Mouse (Mus musculus) MEL (cell line): Measurements from ENCODE around the gene Retreg1. TPM values are rescaled to one million over a fixed set of nuclear protein-coding genes. Genes with fewer than 3 reads are reported as not detected.

Experiments
- DNase-seq: peaks from one replicate; pipeline ENCODE4 v3.0.0; 2011; ENCODE audit warnings: low read depth, low spot score
- H3K27ac ChIP-seq: 2 replicates; pipeline ENCODE4 v1.5.1; 2012; ENCODE audit warnings: low read depth, mild to moderate bottlenecking, control low read depth, low read length, moderate library complexity; ENCODE audit not compliant: control insufficient read depth
- H3K27me3 ChIP-seq, 2 experiments: fragments of 150-350 bp in 1 of 2; sonication (generic) in 1 of 2; 2 replicates each; pipeline ENCODE4 v1.6.1; 2012; ENCODE audit warnings: low read length in 2 of 2, mild to moderate bottlenecking in 2 of 2, improper control_type of control experiment in 1 of 2, moderate library complexity in 1 of 2; ENCODE audit not compliant: insufficient read depth in 2 of 2, control insufficient read depth in 1 of 2
- H3K36me3 ChIP-seq, 2 experiments: 2 replicates each; pipeline ENCODE4 v1.6.1; 2012 to 2014; ENCODE audit warnings: low read length in 2 of 2, improper control_type of control experiment in 1 of 2, inconsistent platforms in 1 of 2, mild to moderate bottlenecking in 1 of 2; ENCODE audit not compliant: insufficient read depth in 2 of 2, control insufficient read depth in 1 of 2
- H3K4me1 ChIP-seq, 2 experiments: fragments of 150-350 bp in 1 of 2; sonication (generic) in 1 of 2; 2 replicates each; pipeline ENCODE4 v1.6.1; 2012; ENCODE audit warnings: low read length in 2 of 2, improper control_type of control experiment in 1 of 2, mild to moderate bottlenecking in 1 of 2; ENCODE audit not compliant: insufficient read depth in 2 of 2, control insufficient read depth in 1 of 2
- H3K4me3 ChIP-seq, 2 experiments: fragments of 150-350 bp in 1 of 2; sonication (generic) in 1 of 2; 2 replicates each; pipeline ENCODE4 v1.5.1; 2012; ENCODE audit warnings: low read depth in 2 of 2, low read length in 2 of 2, mild to moderate bottlenecking in 2 of 2, moderate library complexity in 2 of 2, control low read depth in 1 of 2, improper control_type of control experiment in 1 of 2; ENCODE audit not compliant: control insufficient read depth in 1 of 2, insufficient read depth in 1 of 2
- H3K79me2 ChIP-seq: 2 replicates; pipeline ENCODE4 v1.6.1; 2012; ENCODE audit warnings: mild to moderate bottlenecking, low read length, moderate library complexity; ENCODE audit not compliant: control insufficient read depth, poor library complexity, insufficient read depth
- H3K9ac ChIP-seq: 2 replicates; pipeline ENCODE4 v1.6.1; 2012; ENCODE audit warnings: low read depth, mild to moderate bottlenecking, control low read depth, low read length, moderate library complexity; ENCODE audit not compliant: control insufficient read depth, poor library complexity, severe bottlenecking
- H3K9me3 ChIP-seq: fragments of 150-350 bp; sonication (generic); replicated peaks from 2 replicates; pipeline ENCODE4 v1.6.1; 2012; ENCODE audit warnings: mild to moderate bottlenecking, low read length, improper control_type of control experiment, moderate library complexity; ENCODE audit not compliant: insufficient read depth
- BHLHE40 ChIP-seq: IDR thresholded peaks from 2 replicates; pipeline ENCODE4 v1.6.1; 2012; ENCODE audit warnings: low read depth, mild to moderate bottlenecking, inconsistent platforms, low read length, improper control_type of control experiment, borderline replicate concordance
- CHD1 ChIP-seq: IDR thresholded peaks from 2 replicates; pipeline ENCODE4 v1.6.1; 2012; ENCODE audit warnings: low read depth, mild to moderate bottlenecking, inconsistent platforms, low read length, improper control_type of control experiment
- CHD2 ChIP-seq: IDR thresholded peaks from 2 replicates; pipeline ENCODE4 v1.6.1; 2011; ENCODE audit warnings: low read length, improper control_type of control experiment
- ELF1 ChIP-seq: IDR thresholded peaks from 2 replicates; pipeline ENCODE4 v1.6.1; 2014; ENCODE audit warnings: low read depth, mild to moderate bottlenecking, inconsistent platforms, low read length, improper control_type of control experiment, moderate library complexity
- EP300 ChIP-seq, 2 experiments: IDR thresholded peaks; 2 replicates each; pipeline ENCODE4 v1.6.1; 2011; ENCODE audit warnings: improper control_type of control experiment in 2 of 2, low read length in 2 of 2, low read depth in 1 of 2, mild to moderate bottlenecking in 1 of 2
- GABPA ChIP-seq: IDR thresholded peaks from 2 replicates; pipeline ENCODE4 v1.6.1; 2012; ENCODE audit warnings: low read depth, mild to moderate bottlenecking, inconsistent platforms, low read length, improper control_type of control experiment, moderate library complexity
- GATA1 ChIP-seq: IDR thresholded peaks from 2 replicates; pipeline ENCODE4 v1.6.1; 2011; ENCODE audit warnings: low read depth, low read length, improper control_type of control experiment
- JUND ChIP-seq: IDR thresholded peaks from 2 replicates; pipeline ENCODE4 v1.6.1; 2011; ENCODE audit warnings: low read depth, mild to moderate bottlenecking, improper control_type of control experiment, low read length
- MAFK ChIP-seq: IDR thresholded peaks from 2 replicates; pipeline ENCODE4 v1.6.1; 2011; ENCODE audit warnings: low read depth, mild to moderate bottlenecking, low read length, improper control_type of control experiment, borderline replicate concordance
- MAX ChIP-seq: IDR thresholded peaks from 2 replicates; pipeline ENCODE4 v1.6.1; 2011; ENCODE audit warnings: low read length, improper control_type of control experiment
- MYC ChIP-seq: IDR thresholded peaks from 2 replicates; pipeline ENCODE4 v1.6.1; 2011; ENCODE audit warnings: low read depth, mild to moderate bottlenecking, low read length, improper control_type of control experiment, moderate library complexity
- NELFE ChIP-seq: IDR thresholded peaks from 2 replicates; pipeline ENCODE4 v1.6.1; 2011; ENCODE audit warnings: low read depth, low read length, improper control_type of control experiment
- POLR2A ChIP-seq, 2 experiments: IDR thresholded peaks; 2 replicates each; pipeline ENCODE4 v1.6.1; 2011 to 2012; ENCODE audit warnings: low read length in 2 of 2, mild to moderate bottlenecking in 2 of 2, control low read depth in 1 of 2, improper control_type of control experiment in 1 of 2, low read depth in 1 of 2, moderate library complexity in 1 of 2; ENCODE audit not compliant: control insufficient read depth in 1 of 2, insufficient read depth in 1 of 2, poor library complexity in 1 of 2
- POLR2AphosphoS2 ChIP-seq: IDR thresholded peaks from 2 replicates; pipeline ENCODE4 v1.6.1; 2011; ENCODE audit warnings: low read length, improper control_type of control experiment
- RAD21 ChIP-seq: IDR thresholded peaks from 2 replicates; pipeline ENCODE4 v1.6.1; 2011; ENCODE audit warnings: mild to moderate bottlenecking, low read depth, low read length, improper control_type of control experiment
- RCOR1 ChIP-seq: IDR thresholded peaks from 2 replicates; pipeline ENCODE4 v1.6.1; 2012; ENCODE audit warnings: low read depth, mild to moderate bottlenecking, inconsistent platforms, low read length, improper control_type of control experiment
- SIN3A ChIP-seq: IDR thresholded peaks from 2 replicates; pipeline ENCODE4 v1.6.1; 2012; ENCODE audit warnings: low read length, improper control_type of control experiment, inconsistent platforms
- TAL1 ChIP-seq: IDR thresholded peaks from 2 replicates; pipeline ENCODE4 v1.6.1; 2012; ENCODE audit warnings: mild to moderate bottlenecking, inconsistent platforms, low read length, moderate library complexity, mixed read lengths
- TBP ChIP-seq: IDR thresholded peaks from 2 replicates; pipeline ENCODE4 v1.8.0; 2011; ENCODE audit warnings: low read depth, low read length, improper control_type of control experiment
- USF1 ChIP-seq: IDR thresholded peaks from 2 replicates; pipeline ENCODE4 v1.6.1; 2014; ENCODE audit warnings: low read depth, mild to moderate bottlenecking, inconsistent platforms, low read length, improper control_type of control experiment, moderate library complexity
- USF2 ChIP-seq, 2 experiments: IDR thresholded peaks; 2 replicates each; pipeline ENCODE4 v1.6.1; 2011 to 2012; ENCODE audit warnings: improper control_type of control experiment in 2 of 2, low read length in 2 of 2, borderline replicate concordance in 1 of 2, inconsistent platforms in 1 of 2, low read depth in 1 of 2, mild to moderate bottlenecking in 1 of 2; ENCODE audit not compliant: insufficient read depth in 1 of 2
- ZKSCAN1 ChIP-seq: IDR thresholded peaks from 2 replicates; pipeline ENCODE4 v1.6.1; 2012; ENCODE audit warnings: low read depth, mild to moderate bottlenecking, inconsistent platforms, low read length, improper control_type of control experiment, moderate library complexity
- ZMIZ1 ChIP-seq: IDR thresholded peaks from 2 replicates; pipeline ENCODE4 v1.6.1; 2012; ENCODE audit warnings: low read depth, mild to moderate bottlenecking, inconsistent platforms, low read length, improper control_type of control experiment, moderate library complexity
- polyA plus RNA-seq, 2 experiments: library from polyadenylated mRNA; stranded (reverse) in 1 of 2; unstranded in 1 of 2; fragments of >175 nt in 1 of 2; fragments of >200 nt in 1 of 2; gene quantifications; 2 replicates each; pipeline versions ENCODE4 v1.2.1 to v1.2.4; 2012; ENCODE audit warnings: low replicate concordance in 2 of 2, low read depth in 1 of 2; ENCODE audit not compliant: insufficient read length in 2 of 2, insufficient read depth in 1 of 2, missing spikeins in 1 of 2
- total RNA-seq: library from RNA; depleted of rRNA; stranded (reverse); fragments of 300-350 nt; gene quantifications from 2 replicates; pipeline ENCODE4 v1.2.3, GENCODE M21; 2012

The Retreg1 gene
- total and polyA plus RNA-seq, 3 experiments, result 3.1 to 7.6 TPM; not detected in 1

- Histone ChIP-seq H3K79me2 (no peaks in the 10 kb centered on the region), H3K27me3 (no peaks in the 10 kb centered on the region), H3K4me3 (no peak overlapping the region), H3K27ac (no peak overlapping the region), H3K9me3 (no peaks in the 10 kb centered on the region), H3K36me3 (no peaks in the 10 kb centered on the region), H3K9ac (no peak overlapping the region), H3K4me1 (no peaks in the 10 kb centered on the region)
- DNase-seq, result no peak
- TF ChIP-seq TBP (no peak), USF1 (peak; percentile 33; the same call in 1 of the 2 replicates)
These were observed 14.5 kb upstream of the Retreg1 start for GRCm38 (mm10) chr15:25828464-25828863.

- DNase-seq, result no peak
- H3K4me3 ChIP-seq, result no peak overlapping the region
- H3K27ac ChIP-seq, result no peak overlapping the region
These were observed 12.6 kb upstream of the Retreg1 start for GRCm38 (mm10) chr15:25830426-25830825.

GRCm38 (mm10) chr15:25834282-25834681 is 8.7 kb upstream of the Retreg1 start:
- DNase-seq, result no peak
- H3K9ac ChIP-seq, result no peak overlapping the region
- H3K79me2 ChIP-seq, result no peaks in the 10 kb centered on the region
- no peaks in the 10 kb centered on the region for H3K9me3 ChIP-seq
- H3K4me3 ChIP-seq, result no peak overlapping the region
- no peaks in the 10 kb centered on the region for H3K36me3 ChIP-seq
- H3K27me3 ChIP-seq, result no peaks in the 10 kb centered on the region
- H3K4me1 ChIP-seq, result no peaks in the 10 kb centered on the region
- TF ChIP-seq NELFE (no peak), RAD21 (no peak), MYC (no peak), CHD2 (no peak), GATA1 (no peak), ZKSCAN1 (no peak), BHLHE40 (no peak), MAFK (no peak), MAX (no peak), ZMIZ1 (no peak), JUND (no peak), CHD1 (no peak), POLR2A (IDR thresholded peaks at IDR 0.05; ENCODE audit: control insufficient read depth in 1 of 2, insufficient read depth in 1 of 2, low read depth in 1 of 2, low read length in 2 of 2, poor library complexity in 1 of 2) (no peak), USF2 (IDR thresholded peaks at IDR 0.05; ENCODE audit: borderline replicate concordance in 1 of 2, insufficient read depth in 1 of 2, low read depth in 1 of 2, low read length in 2 of 2) (no peak), EP300 (IDR thresholded peaks at IDR 0.05; ENCODE audit: low read depth in 1 of 2, low read length in 2 of 2) (no peak), USF1 (no peak), RCOR1 (no peak), TAL1 (no peak), GABPA (no peak), TBP (no peak)
- no peak overlapping the region for H3K27ac ChIP-seq

More at GRCm38 (mm10) chr15:25830426-25830825, 12.6 kb upstream of the Retreg1 start:
- Histone ChIP-seq H3K36me3 (no peaks in the 10 kb centered on the region), H3K9me3 (no peaks in the 10 kb centered on the region), H3K79me2 (no peaks in the 10 kb centered on the region), H3K4me1 (no peaks in the 10 kb centered on the region), H3K9ac (no peak overlapping the region), H3K27me3 (no peaks in the 10 kb centered on the region)
- no peak for TF ChIP-seq ZKSCAN1
- no peak for TF ChIP-seq MAX
- TF ChIP-seq USF2 (IDR thresholded peaks at IDR 0.05; ENCODE audit: borderline replicate concordance in 1 of 2, insufficient read depth in 1 of 2, low read depth in 1 of 2, low read length in 2 of 2), result no peak
- TF ChIP-seq POLR2AphosphoS2, result no peak
- TF ChIP-seq ELF1, result no peak
- TF ChIP-seq SIN3A, result no peak
